Mouse (Mus musculus) left cerebral cortex, adult 6 months (tissue): ENCODE results near the gene Entpd8. TPM values are rescaled to one million over a fixed set of nuclear protein-coding genes. Genes with fewer than 3 reads are reported as not detected.

Source experiments
- long read RNA-seq, 2 experiments: library from polyadenylated mRNA; unstranded; transcript quantifications; one replicate each; pipeline ENCODE4 v2.0.0; 2019 to 2020
- polyA plus RNA-seq: library from polyadenylated mRNA; unstranded; fragments of <200 nt; fragmentation: Nextera tagmentation; gene quantifications from 2 replicates; pipeline ENCODE4 v1.2.3, GENCODE M21; 2021

Gene Entpd8
- polyA plus RNA-seq: not detected in 2 replicates
- long read RNA-seq, experiment 1: 0 reads
- long read RNA-seq, experiment 2: 0 reads

DNA sequence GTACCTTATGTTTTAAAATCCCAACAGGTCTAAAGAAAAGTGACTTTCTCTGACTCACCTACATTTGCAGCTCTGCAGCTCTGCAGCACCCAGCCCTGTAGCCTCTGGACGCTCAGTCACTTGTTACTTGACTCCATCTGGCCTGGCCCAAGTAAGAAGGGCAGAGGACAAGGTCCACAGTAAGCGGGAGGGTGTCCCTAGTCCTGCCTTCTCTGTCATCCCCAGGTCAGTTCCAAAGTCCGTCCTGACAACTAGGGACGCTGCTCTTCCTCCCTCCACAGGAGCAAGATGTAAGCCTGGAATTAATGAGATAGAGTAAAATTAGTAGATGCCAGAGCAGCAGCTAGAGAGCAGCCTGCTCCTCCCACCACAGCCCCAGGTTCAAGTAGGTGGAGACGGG is at the start of gene Entpd8:
TSS of gene Entpd8 (plus strand) at position 229 of the 400 bp plus-strand sequence.

DNA sequence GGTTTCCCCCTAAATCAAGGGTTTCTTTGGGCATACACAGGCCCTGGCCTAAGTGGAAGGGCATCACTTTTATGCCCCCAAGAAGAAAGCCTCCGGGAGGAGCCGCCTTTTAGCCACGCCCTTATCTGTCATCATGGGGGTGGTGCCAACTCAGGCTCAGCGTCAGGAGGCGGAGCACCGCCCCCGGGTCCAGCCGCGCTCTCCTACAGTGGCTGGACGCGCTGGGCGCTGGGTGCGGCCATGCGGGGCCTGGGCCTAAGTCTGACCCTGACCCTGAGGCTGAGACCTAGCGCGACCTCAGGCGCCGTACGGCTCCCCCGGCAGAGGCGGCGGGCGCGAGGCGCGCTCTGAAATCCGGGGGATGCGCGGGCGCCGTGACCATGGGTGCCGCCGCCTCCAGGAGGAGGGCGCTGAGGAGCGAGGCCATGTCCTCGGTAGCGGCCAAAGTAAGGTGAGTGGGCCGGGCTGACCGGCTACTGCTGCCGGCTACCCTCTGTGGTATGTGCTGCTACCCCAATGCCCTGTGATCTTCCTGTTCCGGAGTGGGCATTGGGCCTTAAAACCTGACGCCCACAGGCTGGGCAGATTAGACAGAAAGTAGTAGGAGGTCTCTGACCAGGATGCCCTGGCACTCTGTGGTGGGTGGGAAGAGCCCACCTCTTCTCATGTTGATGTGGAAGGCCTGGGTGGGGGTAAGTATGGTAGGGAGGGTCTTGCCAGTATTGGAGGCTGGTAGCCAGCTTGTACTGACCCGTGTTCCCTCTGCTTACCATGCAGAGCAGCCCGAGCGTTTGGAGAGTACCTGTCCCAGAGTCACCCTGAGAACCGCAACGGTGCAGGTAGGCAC is 25.7 kb upstream of the Entpd8 start, which contains the start of gene Nsmf:
TSS of gene Nsmf (plus strand) at position 135 of the 847 bp plus-strand sequence.

GRCm38 (mm10) chr2:25095109-25095850 is 15.2 kb downstream of the Entpd8 start, which contains the start of gene Noxa1:
Gene Noxa1 (minus strand): TSS chr2:25095149.

Other genes with a start within 250 kb of the Entpd8 start
- gene Ehmt1, start 160.7 kb upstream of the Entpd8 start, polyA plus RNA-seq: 18.4 and 21.9 TPM in 2 replicates
- 5.0 and 6.5 TPM in 2 replicates for gene Arrdc1, start 145.1 kb upstream of the Entpd8 start, polyA plus RNA-seq
- 2.2 and 21.5 TPM in 2 replicates for gene Zmynd19, start 130.5 kb upstream of the Entpd8 start, polyA plus RNA-seq
- 28.4 and 37.8 TPM in 2 replicates for gene Dph7, start 117.9 kb upstream of the Entpd8 start, polyA plus RNA-seq
- 193 and 199 TPM in 2 replicates for gene Mrpl41, start 105.2 kb upstream of the Entpd8 start, polyA plus RNA-seq
- gene Pnpla7, start 104.3 kb upstream of the Entpd8 start, polyA plus RNA-seq: 6.0 and 8.4 TPM in 2 replicates
- gene Nsmf, start 25.9 kb upstream of the Entpd8 start, polyA plus RNA-seq: 342 and 371 TPM in 2 replicates
- gene Noxa1, start 14.8 kb downstream of the Entpd8 start, polyA plus RNA-seq: not detected in 2 replicates
- gene Nrarp, start 100.5 kb downstream of the Entpd8 start, polyA plus RNA-seq: 1.1 and 20.3 TPM in 2 replicates
- gene Tor4a, start 116.6 kb downstream of the Entpd8 start, polyA plus RNA-seq: 1.7 and 2.3 TPM in 2 replicates
- 35.3 and 40.2 TPM in 2 replicates for gene Nelfb, start 131.2 kb downstream of the Entpd8 start, polyA plus RNA-seq
- not detected in 2 replicates for gene Stpg3, start 134.3 kb downstream of the Entpd8 start, polyA plus RNA-seq
- 11.9 and 28.8 TPM in 2 replicates for gene Fam166a, start 138.4 kb downstream of the Entpd8 start, polyA plus RNA-seq
- gene Tubb4b, start 144.4 kb downstream of the Entpd8 start, polyA plus RNA-seq: 509 and 600 TPM in 2 replicates
- gene Slc34a3, start 154.1 kb downstream of the Entpd8 start, polyA plus RNA-seq: 0.60 and 0.72 TPM in 2 replicates
- not detected in 2 replicates for gene Rnf224, start 156.5 kb downstream of the Entpd8 start, polyA plus RNA-seq
- gene Rnf208, start 162.0 kb downstream of the Entpd8 start, polyA plus RNA-seq: 55.7 and 180 TPM in 2 replicates
- 0.25 TPM in 1 of 2 replicates, not detected in the other for gene Cysrt1, start 162.1 kb downstream of the Entpd8 start, polyA plus RNA-seq
- 1.1 and 1.6 TPM in 2 replicates for gene AL732309.1, start 166.6 kb downstream of the Entpd8 start, polyA plus RNA-seq
- 34.3 and 36.9 TPM in 2 replicates for gene Tmem203, start 175.1 kb downstream of the Entpd8 start, polyA plus RNA-seq
- 9.4 and 13.1 TPM in 2 replicates for gene Tprn, start 182.3 kb downstream of the Entpd8 start, polyA plus RNA-seq
- gene Ssna1, start 192.1 kb downstream of the Entpd8 start, polyA plus RNA-seq: 77.5 and 87.9 TPM in 2 replicates
- 33.8 and 42.6 TPM in 2 replicates for gene Anapc2, start 192.2 kb downstream of the Entpd8 start, polyA plus RNA-seq
- gene Tmem210, start 207.8 kb downstream of the Entpd8 start, polyA plus RNA-seq: 0.56 TPM in 1 of 2 replicates, not detected in the other
- gene Lrrc26, start 209.6 kb downstream of the Entpd8 start, polyA plus RNA-seq: 0.21 TPM in 1 of 2 replicates, not detected in the other
- gene Grin1, start 238.9 kb downstream of the Entpd8 start, polyA plus RNA-seq: 87.7 and 146 TPM in 2 replicates